Mouse (Mus musculus) thymus, adult 2 months (tissue): ENCODE measurements at regions not wholly inside any gene's neighbourhood (a gene's known extent, or its start where the extent isn't known, plus 50 kb on each side); places are given as distances from the start of the nearest gene placed in this dataset.

ENCODE experiments used
- DNase-seq: peaks from one replicate; pipeline ENCODE4 v3.0.0; 2021
- H3K27ac ChIP-seq: fragments of 200-500 bp; 2 replicates; pipeline ENCODE4 v1.5.1; 2012; ENCODE audit warnings: low read length, control low read depth; ENCODE audit not compliant: control insufficient read depth, insufficient read depth
- H3K27me3 ChIP-seq: fragments of 200-500 bp; 2 replicates; pipeline ENCODE4 v1.6.1; 2012; ENCODE audit warnings: mild to moderate bottlenecking, low read length, moderate library complexity, mixed read lengths; ENCODE audit not compliant: control insufficient read depth, insufficient read depth
- H3K36me3 ChIP-seq: fragments of 200-500 bp; 2 replicates; pipeline ENCODE4 v1.6.1; 2012; ENCODE audit warnings: mild to moderate bottlenecking, low read length, moderate library complexity; ENCODE audit not compliant: control insufficient read depth, insufficient read depth
- H3K4me1 ChIP-seq: fragments of 200-500 bp; replicated peaks from 2 replicates; pipeline ENCODE4 v1.6.1; 2012; ENCODE audit warnings: low read length; ENCODE audit not compliant: control insufficient read depth, insufficient read depth
- H3K4me3 ChIP-seq: fragments of 200-500 bp; 2 replicates; pipeline ENCODE4 v1.5.1; 2012; ENCODE audit warnings: mild to moderate bottlenecking, low read length, control low read depth, moderate library complexity; ENCODE audit not compliant: control insufficient read depth, insufficient read depth
- CTCF ChIP-seq: fragments of 200-500 bp; IDR thresholded peaks from 2 replicates; pipeline ENCODE4 v1.5.1; 2012; ENCODE audit warnings: mild to moderate bottlenecking, control low read depth, low read length, moderate library complexity, borderline replicate concordance; ENCODE audit not compliant: control insufficient read depth, poor library complexity, insufficient read depth; ENCODE audit errors: extremely low read depth
- POLR2A ChIP-seq: fragments of 200-500 bp; IDR thresholded peaks from 2 replicates; pipeline ENCODE4 v1.6.1; 2012; ENCODE audit warnings: mild to moderate bottlenecking, low read length, control low read depth, moderate library complexity; ENCODE audit not compliant: control insufficient read depth, poor library complexity, insufficient read depth; ENCODE audit errors: extremely low read depth
- WGBS: fragments of 180-500 bp; shearing (Covaris S2); methylation state at CpG from one replicate; pipeline ENCODE4 v1.1.7; 2018; 5-methylcytosine and 5-hydroxymethylcytosine counted together

DNA sequence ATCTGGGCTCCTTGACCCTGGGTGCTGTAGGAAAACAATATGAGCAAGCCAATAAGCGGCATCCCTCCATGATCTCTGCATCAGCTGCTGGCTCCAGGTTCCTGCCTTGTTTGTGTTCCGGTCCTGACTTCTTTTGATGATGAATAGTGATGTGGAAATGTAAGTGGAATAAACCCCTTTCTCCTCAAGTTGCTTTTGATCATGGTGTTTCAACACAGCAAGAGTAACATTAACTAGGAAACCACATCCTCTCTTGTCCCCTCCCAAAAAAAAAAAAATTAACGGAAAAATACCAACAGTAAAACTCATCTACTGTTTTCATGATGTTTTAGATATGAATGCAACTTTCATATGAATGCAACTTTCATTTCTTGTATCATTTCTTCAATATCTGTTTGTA is 1024.6 kb upstream of the Sel1l start:
- H3K27ac ChIP-seq, result no peak overlapping the region
- H3K4me3 ChIP-seq, result no peak overlapping the region
- no peak for TF ChIP-seq POLR2A
- TF ChIP-seq CTCF, result no peak
- DNase-seq, result no peak
- WGBS, result 80% methylated on average over 3 of the region's 3 CpGs
- no peaks in the 10 kb centered on the region for H3K36me3 ChIP-seq
- no peaks in the 10 kb centered on the region for H3K27me3 ChIP-seq
- H3K4me1 ChIP-seq, result no peaks in the 10 kb centered on the region

DNA sequence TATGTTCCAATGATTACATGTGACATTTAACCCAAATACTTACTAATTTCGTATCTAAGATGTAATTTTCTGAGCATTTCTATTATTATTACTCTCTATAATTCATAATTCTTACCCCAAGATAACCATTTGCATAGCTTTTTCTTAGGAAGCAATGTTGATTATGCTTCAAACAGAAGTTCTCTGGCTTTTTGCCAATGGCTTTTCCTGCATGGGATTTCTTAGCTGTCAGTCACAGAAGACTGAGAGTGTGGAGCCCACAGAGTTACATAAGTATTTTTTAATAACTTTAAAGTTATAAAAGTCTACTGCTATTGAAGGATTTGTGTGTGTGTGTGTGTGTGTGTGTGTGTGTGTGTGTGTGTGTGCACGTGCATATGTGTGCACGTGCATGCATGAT is 1020.4 kb upstream of the Sel1l start:
- no peak for TF ChIP-seq CTCF
- no peak for TF ChIP-seq POLR2A
- DNase-seq, result no peak
- Histone ChIP-seq H3K36me3 (no peaks in the 10 kb centered on the region), H3K27ac (no peak overlapping the region), H3K27me3 (no peaks in the 10 kb centered on the region), H3K4me1 (no peaks in the 10 kb centered on the region), H3K4me3 (no peak overlapping the region)
- 70% methylated on average over 3 of the region's 3 CpGs for WGBS

DNA sequence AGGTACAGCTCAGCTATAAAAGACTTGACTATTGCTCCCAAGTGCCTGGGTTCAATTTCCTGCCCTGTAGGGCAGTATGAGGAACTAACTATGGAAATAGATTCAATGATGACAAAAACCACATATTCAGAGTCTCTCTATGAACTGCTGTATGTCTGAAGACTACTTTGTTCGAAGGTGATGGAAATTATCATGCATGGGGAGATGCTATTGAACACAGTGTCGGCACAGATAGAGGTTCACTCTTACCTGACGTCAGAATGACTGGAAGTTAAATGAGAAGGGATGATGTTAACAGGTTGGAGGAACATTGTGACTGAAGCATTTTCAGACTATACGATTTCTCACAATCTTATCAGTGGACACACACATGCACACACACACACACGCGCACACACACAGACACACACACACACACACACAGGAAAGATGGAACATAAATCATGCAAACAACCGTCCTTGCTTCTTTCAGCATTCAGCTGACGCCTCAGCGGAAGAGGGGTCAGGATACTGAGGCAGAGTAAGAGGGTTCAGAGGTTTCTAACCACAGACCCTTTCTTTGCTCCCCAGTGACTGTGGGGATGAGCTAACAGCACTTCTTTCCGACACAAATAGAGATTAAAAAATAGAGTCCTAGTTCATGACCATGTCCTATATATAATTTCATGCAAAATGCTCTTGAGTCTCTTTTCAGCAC is 974.3 kb upstream of the Sel1l start:
- peak; percentile 2 for DNase-seq
- Histone ChIP-seq H3K4me1 (no peaks in the 10 kb centered on the region), H3K27me3 (no peaks in the 10 kb centered on the region), H3K36me3 (no peaks in the 10 kb centered on the region), H3K27ac (no peak overlapping the region), H3K4me3 (no peak overlapping the region)
- 21% methylated on average over 10 of the region's 10 CpGs for WGBS
- TF ChIP-seq CTCF (no peak), POLR2A (no peak)

DNA sequence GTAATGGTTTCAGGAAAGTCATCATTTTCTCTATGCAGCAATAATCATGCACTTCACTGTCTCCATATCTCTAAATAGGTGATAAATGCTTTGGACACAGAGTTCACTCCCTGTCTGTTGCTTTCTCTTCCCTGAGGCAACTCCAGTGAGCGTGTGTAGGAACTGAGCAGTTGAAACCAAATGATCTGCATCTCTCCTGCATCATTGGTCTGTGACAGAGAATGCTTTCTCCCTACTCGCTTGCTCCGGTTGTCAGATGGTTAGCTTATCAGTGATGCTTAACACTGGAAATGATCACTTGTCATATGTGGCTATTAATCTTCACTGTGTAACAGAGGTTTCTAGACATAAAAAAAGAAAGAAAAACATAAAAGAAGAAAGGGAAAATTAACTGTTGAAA is 969.7 kb upstream of the Sel1l start:
- DNase-seq, result no peak
- TF ChIP-seq POLR2A (no peak), CTCF (no peak)
- Histone ChIP-seq H3K4me1 (no peaks in the 10 kb centered on the region), H3K36me3 (no peaks in the 10 kb centered on the region), H3K4me3 (no peak overlapping the region), H3K27me3 (no peaks in the 10 kb centered on the region), H3K27ac (no peak overlapping the region)
- 84% methylated on average over 3 of the region's 3 CpGs for WGBS

DNA sequence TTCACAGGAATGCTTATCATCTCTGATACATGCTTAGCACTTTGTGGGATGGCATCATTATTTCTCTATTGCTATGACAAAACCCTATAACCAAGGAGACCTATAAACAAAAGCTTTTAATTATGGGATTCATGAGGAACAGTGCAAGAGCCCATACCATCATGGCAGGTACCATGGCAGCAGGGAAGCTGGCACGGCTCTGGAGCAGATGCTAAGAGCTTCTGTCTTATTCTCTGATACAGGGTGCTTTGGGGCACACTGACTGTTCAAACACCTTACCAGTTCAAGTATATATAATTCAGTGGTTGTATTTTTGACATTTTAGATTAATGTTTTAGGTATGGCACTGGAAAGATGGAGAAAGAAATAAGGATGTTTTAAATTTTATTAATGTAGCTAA is 952.2 kb upstream of the Sel1l start:
- TF ChIP-seq CTCF, result no peak
- TF ChIP-seq POLR2A, result no peak
- H3K36me3 ChIP-seq, result no peaks in the 10 kb centered on the region
- no peak overlapping the region for H3K4me3 ChIP-seq
- WGBS, result 94% methylated on average over 1 of the region's 1 CpGs
- DNase-seq, result no peak
- no peak overlapping the region for H3K27ac ChIP-seq
- H3K27me3 ChIP-seq, result no peaks in the 10 kb centered on the region
- no peaks in the 10 kb centered on the region for H3K4me1 ChIP-seq

DNA sequence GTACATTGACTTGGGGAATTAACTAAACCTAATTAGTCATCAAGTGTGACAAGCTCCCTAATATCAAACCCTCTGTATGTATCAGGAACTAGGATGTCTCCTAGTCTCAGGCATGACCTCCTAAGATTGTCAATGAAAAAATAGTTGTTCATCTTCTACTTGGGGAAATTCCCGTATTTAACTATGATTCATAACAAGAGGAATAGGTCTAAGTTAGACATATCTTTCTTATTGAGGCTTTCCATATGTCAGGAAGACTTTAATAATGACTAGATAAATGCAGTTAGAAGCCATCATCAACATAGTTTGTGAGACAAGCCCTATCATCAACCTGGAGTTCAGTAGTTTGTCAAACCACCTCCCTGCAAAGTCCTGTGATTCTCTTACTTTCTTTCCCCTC is 934.4 kb upstream of the Sel1l start:
- DNase-seq, result no peak
- H3K27me3 ChIP-seq, result no peaks in the 10 kb centered on the region
- H3K36me3 ChIP-seq, result no peaks in the 10 kb centered on the region
- 93% methylated on average over 1 of the region's 1 CpGs for WGBS
- TF ChIP-seq CTCF, result no peak
- TF ChIP-seq POLR2A, result no peak
- no peak overlapping the region for H3K4me3 ChIP-seq
- H3K4me1 ChIP-seq, result no peaks in the 10 kb centered on the region
- no peak overlapping the region for H3K27ac ChIP-seq

DNA sequence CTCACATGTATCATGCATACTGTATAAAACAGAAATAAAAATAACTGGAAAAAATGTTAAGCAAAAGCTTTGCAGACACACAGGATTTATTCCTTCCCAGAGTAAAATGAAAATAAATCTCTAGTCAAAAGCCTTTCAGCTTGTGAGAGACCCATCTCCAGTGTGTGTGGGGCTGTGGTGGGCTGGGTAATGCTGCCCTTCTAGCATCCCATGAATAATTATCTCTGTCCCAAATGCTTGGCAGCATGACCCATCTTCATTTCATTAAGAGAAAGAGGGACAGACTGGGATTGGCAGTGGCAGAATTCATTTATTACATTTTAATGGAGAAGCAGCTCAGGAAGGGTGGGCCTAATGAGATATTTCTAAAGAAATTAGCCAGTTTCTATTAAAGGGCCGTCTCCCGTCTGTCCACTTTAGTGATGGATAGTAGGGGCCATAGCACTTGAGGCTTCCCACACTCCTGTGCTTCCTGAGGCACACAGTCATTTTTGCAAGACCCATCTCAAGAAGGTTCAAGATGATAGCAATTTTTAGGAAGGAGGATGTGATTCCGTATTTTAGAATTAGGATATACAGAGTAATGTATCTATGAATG is 930.8 kb upstream of the Sel1l start:
- no peaks in the 10 kb centered on the region for H3K4me1 ChIP-seq
- TF ChIP-seq POLR2A (no peak), CTCF (no peak)
- no peak overlapping the region for H3K27ac ChIP-seq
- no peak overlapping the region for H3K4me3 ChIP-seq
- H3K27me3 ChIP-seq, result no peaks in the 10 kb centered on the region
- no peak for DNase-seq
- WGBS, result 95% methylated on average over 3 of the region's 3 CpGs
- no peaks in the 10 kb centered on the region for H3K36me3 ChIP-seq
